Mouse (Mus musculus) liver, postnatal 0 days (tissue): ENCODE results near the gene Arsk. TPM values are rescaled to one million over a fixed set of nuclear protein-coding genes. Genes with fewer than 3 reads are reported as not detected.
A peak's percentile ranks its signal among the peaks of the same experiment; 100 is the strongest.

ENCODE experiments used
- ATAC-seq: fragments of 200-750 bp; cut with Nextera tagmentation; 2 replicates; pipeline ENCODE4 v1.8.0; 2017; ENCODE audit warnings: mild to moderate bottlenecking, moderate library complexity
- DNase-seq: peaks from one replicate; pipeline ENCODE4 v3.0.0-alpha.2; 2016
- H3K27ac ChIP-seq: fragments of 300-500 bp; sonication (generic); 2 replicates; pipeline ENCODE4 v1.5.1; 2014; ENCODE audit warnings: antibody characterized with exemption, moderate library complexity, mild to moderate bottlenecking, low read depth
- H3K27me3 ChIP-seq: fragments of 300-500 bp; sonication (generic); 2 replicates; pipeline ENCODE4 v1.6.1; 2014; ENCODE audit warnings: low read length, control low read depth, mixed read lengths; ENCODE audit not compliant: insufficient read depth
- H3K36me3 ChIP-seq: fragments of 300-500 bp; sonication (generic); replicated peaks from 2 replicates; pipeline ENCODE4 v1.6.1; 2014; ENCODE audit warnings: mild to moderate bottlenecking, control low read depth, low read length, moderate library complexity, mixed read lengths; ENCODE audit not compliant: insufficient read depth
- H3K4me1 ChIP-seq: fragments of 300-500 bp; sonication (generic); 2 replicates; pipeline ENCODE4 v1.6.1; 2014; ENCODE audit warnings: antibody characterized with exemption, mild to moderate bottlenecking, control low read depth; ENCODE audit not compliant: insufficient read depth
- H3K4me2 ChIP-seq: fragments of 300-500 bp; sonication (generic); 2 replicates; pipeline ENCODE4 v1.6.1; 2014; ENCODE audit warnings: low read depth, mild to moderate bottlenecking, low read length, moderate library complexity, mixed read lengths
- H3K4me3 ChIP-seq: fragments of 300-500 bp; sonication (generic); 2 replicates; pipeline ENCODE4 v1.5.1; 2014; ENCODE audit warnings: low read depth, low read length
- H3K9ac ChIP-seq: fragments of 300-500 bp; sonication (generic); replicated peaks from 2 replicates; pipeline ENCODE4 v1.6.1; 2014; ENCODE audit warnings: mild to moderate bottlenecking, moderate library complexity
- H3K9me3 ChIP-seq: fragments of 300-500 bp; sonication (generic); 2 replicates; pipeline ENCODE4 v1.6.1; 2016; ENCODE audit warnings: mild to moderate bottlenecking, control low read depth, low read length, mixed read lengths
- CTCF ChIP-seq: sonication (generic); IDR thresholded peaks from 2 replicates; pipeline ENCODE4 v1.5.1; 2016; ENCODE audit warnings: antibody characterized with exemption, low read depth
- EP300 ChIP-seq: IDR thresholded peaks from 2 replicates; pipeline ENCODE4 v1.6.1; 2016; ENCODE audit warnings: antibody characterized with exemption, low read depth, mild to moderate bottlenecking
- WGBS: fragments of 180-500 bp; shearing (Covaris S2); extraction: QIAGEN DNeasy Blood & Tissue Kit; methylation state at CpG from one replicate; pipeline ENCODE4 v1.1.7; 2014; ENCODE audit not compliant: insufficient replicate concordance; 5-methylcytosine and 5-hydroxymethylcytosine counted together
- polyA plus RNA-seq: library from polyadenylated mRNA; unstranded; fragments of >200 nt; fragmentation: Nextera tagmentation; extraction: Ambion mirVana; gene quantifications from 2 replicates; pipeline ENCODE4 v1.2.1, GENCODE M21; 2015

The Arsk gene
- polyA plus RNA-seq, 1 experiment from 2014 or later = 4.4 TPM

DNA sequence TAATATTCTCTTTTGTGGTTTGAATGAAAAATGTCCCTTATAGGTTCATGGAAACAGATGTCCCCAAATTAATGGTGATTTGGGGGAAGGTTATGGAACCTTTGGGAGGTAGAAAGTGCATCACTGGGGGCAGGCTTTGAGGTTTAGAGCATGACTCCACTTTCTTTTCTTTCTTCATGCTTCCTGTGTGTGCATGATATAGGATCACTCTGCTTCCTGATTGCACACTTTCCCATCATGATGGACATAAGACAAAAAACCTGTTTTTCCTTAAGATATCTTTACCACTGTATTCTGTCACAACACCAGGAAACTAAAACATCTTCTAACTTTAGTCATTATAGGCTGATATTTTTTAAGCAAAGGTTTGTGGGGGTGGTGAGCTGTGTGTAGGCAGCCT, 53.5 kb downstream of the Arsk start:
- H3K27ac ChIP-seq = no peak overlapping the region
- no peaks in the 10 kb centered on the region for H3K27me3 ChIP-seq
- ATAC-seq (no peak), DNase-seq (no peak)
- TF ChIP-seq CTCF (no peak), EP300 (no peak)
- no peak overlapping the region for H3K4me2 ChIP-seq
- H3K9ac ChIP-seq = no peak overlapping the region
- H3K9me3 ChIP-seq = no peaks in the 10 kb centered on the region
- H3K4me3 ChIP-seq = no peak overlapping the region
- no peaks in the 10 kb centered on the region for H3K4me1 ChIP-seq
- no peaks in the 10 kb centered on the region for H3K36me3 ChIP-seq

DNA sequence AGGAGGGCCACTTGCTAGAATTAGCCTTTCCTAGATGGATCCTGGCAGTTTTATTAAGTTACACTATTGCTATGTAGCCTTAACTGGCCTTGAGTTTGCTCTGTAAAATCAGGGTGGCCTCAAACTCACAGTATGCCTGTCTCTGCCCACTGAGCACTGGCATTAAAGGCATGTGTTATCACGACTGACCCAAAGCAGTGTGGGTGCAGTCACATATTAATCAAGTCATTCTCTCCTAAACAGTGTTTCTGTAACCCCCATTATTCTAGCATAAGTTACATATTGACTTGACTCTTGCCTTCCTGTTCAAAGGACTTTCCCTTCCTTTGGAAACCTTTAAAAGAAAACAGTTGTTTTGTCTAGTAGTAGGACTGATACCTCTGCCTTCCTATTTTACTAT, 56.0 kb downstream of the Arsk start:
- H3K27me3 ChIP-seq = no peaks in the 10 kb centered on the region
- no peak overlapping the region for H3K9ac ChIP-seq
- H3K4me2 ChIP-seq = no peak overlapping the region
- WGBS = 35% methylated on average over 1 of the region's 1 CpGs
- ATAC-seq (no peak), DNase-seq (no peak)
- H3K9me3 ChIP-seq = no peaks in the 10 kb centered on the region
- H3K4me1 ChIP-seq = no peaks in the 10 kb centered on the region
- no peak overlapping the region for H3K4me3 ChIP-seq
- TF ChIP-seq CTCF (no peak), EP300 (no peak)
- no peak overlapping the region for H3K27ac ChIP-seq
- H3K36me3 ChIP-seq = no peaks in the 10 kb centered on the region

DNA sequence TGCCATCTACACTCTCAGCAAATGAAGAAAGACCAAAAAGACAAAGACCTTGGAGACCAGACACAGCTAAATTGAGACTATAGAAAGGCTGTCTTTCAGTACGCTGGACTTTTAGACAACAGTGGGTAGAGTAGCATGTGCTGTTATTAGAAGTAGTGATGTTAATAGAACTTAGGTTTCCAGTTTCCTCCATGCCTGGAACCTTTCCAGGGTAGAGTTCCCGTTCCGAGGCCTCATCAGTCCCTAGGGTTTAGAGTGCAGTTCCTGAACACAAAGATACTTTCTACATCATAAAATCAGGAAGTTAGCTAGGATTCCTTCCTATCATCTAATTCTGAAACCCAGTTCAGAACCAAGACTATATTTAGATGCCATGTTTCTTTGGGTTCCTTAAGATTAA, 73.9 kb downstream of the Arsk start:
- Histone ChIP-seq H3K36me3 (no peaks in the 10 kb centered on the region), H3K9ac (no peak overlapping the region), H3K4me3 (no peak overlapping the region), H3K27me3 (no peaks in the 10 kb centered on the region), H3K9me3 (no peaks in the 10 kb centered on the region), H3K4me2 (no peak overlapping the region), H3K27ac (no peak overlapping the region), H3K4me1 (no peaks in the 10 kb centered on the region)
- ATAC-seq = no peak
- TF ChIP-seq EP300 (no peak), CTCF (no peak)
- DNase-seq = no peak
- WGBS = 78% methylated on average over 3 of the region's 3 CpGs

DNA sequence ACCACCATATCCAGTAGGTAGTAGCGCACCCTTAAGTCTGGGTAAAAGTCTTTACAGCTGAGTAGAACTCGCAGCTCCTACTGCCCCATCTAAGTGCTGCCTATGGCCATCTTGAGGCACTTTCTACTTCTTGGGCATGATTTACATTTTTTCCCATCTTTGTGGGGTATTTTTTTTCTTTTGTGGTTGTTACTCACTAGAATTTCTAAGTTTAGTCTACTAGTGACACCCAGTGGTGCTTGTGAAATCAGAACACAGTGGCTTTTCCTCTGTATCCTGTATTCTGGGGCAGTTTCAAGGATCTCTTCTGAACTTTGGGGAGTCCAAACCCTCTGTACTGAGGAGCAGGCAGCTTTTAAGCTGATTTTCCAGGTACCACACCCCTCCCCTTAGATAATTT, 76.7 kb downstream of the Arsk start:
- WGBS = 79% methylated on average over 2 of the region's 2 CpGs
- Histone ChIP-seq H3K4me1 (no peaks in the 10 kb centered on the region), H3K4me2 (no peak overlapping the region), H3K9ac (no peak overlapping the region), H3K9me3 (no peaks in the 10 kb centered on the region), H3K36me3 (no peaks in the 10 kb centered on the region), H3K27me3 (no peaks in the 10 kb centered on the region), H3K27ac (no peak overlapping the region), H3K4me3 (no peak overlapping the region)
- TF ChIP-seq EP300 = no peak
- peak; percentile 37 for TF ChIP-seq CTCF
- DNase-seq (no peak), ATAC-seq (no peak)

DNA sequence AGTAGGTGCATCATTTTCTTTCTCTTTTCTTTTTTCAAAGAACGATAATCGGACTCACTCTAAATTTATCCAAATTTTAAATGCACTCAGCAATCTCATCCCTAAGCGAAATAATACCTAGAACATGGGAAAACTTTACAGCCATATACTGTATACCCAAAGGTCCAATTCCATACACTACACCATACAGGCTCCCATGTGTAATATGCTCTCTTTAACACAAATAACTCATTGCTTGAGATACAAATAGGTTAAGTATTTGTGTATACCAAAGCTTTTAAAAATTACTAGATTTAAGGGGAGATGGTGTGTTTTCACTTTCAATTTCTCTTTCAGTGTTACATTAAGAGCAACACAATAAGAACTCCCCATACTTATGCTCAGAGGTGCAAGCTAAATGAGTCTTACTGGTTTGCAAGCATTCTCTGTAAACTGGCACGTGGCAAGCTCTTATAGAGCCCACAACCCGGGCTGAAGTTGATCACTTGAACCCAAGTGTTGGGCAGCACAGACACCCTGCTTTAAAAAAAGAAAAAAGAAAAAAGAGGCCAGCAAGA, 79.5 kb downstream of the Arsk start:
- peak; percentile 10 for ATAC-seq
- Histone ChIP-seq H3K4me3 (peak overlapping the region; percentile 77), H3K4me1 (no peaks in the 10 kb centered on the region), H3K27ac (peak overlapping the region; percentile 95), H3K9me3 (no peaks in the 10 kb centered on the region), H3K9ac (peak overlapping the region; percentile 82), H3K4me2 (peak overlapping the region; percentile 72), H3K27me3 (no peaks in the 10 kb centered on the region), H3K36me3 (no peaks in the 10 kb centered on the region)
- DNase-seq = no peak
- TF ChIP-seq EP300 (no peak), CTCF (no peak)
- WGBS = 37% methylated on average over 5 of the region's 5 CpGs

DNA sequence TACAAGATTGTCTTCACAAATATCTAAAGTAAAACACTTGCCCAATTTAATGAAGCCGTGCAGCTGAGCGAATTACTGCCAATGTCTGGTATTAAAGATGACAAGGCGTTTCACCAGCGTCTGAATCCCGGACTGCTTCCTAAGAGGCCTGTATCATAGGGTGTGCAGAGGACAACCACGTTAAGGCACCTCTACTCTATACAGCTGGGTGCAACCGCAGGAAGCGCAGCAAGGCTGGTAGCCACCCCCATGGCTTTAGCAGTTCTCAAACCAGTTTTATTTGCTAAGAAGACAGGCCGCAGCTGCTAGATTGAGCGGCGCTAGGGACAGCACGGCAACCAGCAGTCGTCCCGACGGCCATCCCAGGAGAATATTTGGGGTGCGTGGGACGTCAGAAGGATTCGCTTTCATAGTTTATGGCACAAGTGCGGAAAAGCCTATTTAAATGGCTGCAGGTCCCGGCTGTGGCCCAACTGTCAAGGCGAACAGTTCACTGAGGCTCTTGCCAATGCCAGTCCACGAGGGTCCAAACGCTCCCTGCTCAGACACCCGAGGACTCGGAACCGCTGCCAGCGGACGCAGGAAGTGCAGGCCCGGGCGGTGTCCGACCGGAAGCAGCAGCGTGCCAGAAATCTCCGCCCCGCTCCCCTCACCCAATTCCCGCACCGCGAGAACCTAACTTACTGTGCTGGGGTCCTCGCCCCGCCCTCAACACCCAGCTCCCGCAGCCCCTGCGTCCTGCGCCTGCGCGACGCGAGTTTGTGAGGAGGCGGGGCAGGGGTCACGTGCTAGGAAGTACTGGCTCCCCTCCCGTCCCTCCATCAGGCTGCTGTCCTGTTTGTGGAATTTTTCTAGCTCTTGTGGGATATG, 80.3 kb downstream of the Arsk start, which contains the start of gene Rfesd:
Gene Rfesd, minus strand, starts transcription at position 746 of the 870 bp plus-strand sequence.
- H3K4me3 ChIP-seq = peak within 1 kb of the TSS; percentile 77
- no peaks in the 10 kb centered on the region for H3K9me3 ChIP-seq
- H3K9ac ChIP-seq = peak within 1 kb of the TSS; percentile 82
- H3K27me3 ChIP-seq = no peaks in the 10 kb centered on the region
- TF ChIP-seq EP300 (no peak), CTCF (no peak)
- peak; percentile 98 for DNase-seq
- ATAC-seq = peak; percentile 97
- WGBS = under 1% methylated on average over 49 of the region's 50 CpGs
- H3K4me1 ChIP-seq = no peaks in the 10 kb centered on the region
- peak within 1 kb of the TSS; percentile 95 for H3K27ac ChIP-seq
- H3K4me2 ChIP-seq = peak within 1 kb of the TSS; percentile 72
- no peaks in the 10 kb centered on the region for H3K36me3 ChIP-seq
